Mouse (Mus musculus): ENCODE results near the gene Rfx7.
"Not testable (repeated sequence)": the region's sequence is repeated elsewhere in the genome, so short reads cannot be mapped to it uniquely, and the experiment has no call there.

The Rfx7 gene

DNA sequence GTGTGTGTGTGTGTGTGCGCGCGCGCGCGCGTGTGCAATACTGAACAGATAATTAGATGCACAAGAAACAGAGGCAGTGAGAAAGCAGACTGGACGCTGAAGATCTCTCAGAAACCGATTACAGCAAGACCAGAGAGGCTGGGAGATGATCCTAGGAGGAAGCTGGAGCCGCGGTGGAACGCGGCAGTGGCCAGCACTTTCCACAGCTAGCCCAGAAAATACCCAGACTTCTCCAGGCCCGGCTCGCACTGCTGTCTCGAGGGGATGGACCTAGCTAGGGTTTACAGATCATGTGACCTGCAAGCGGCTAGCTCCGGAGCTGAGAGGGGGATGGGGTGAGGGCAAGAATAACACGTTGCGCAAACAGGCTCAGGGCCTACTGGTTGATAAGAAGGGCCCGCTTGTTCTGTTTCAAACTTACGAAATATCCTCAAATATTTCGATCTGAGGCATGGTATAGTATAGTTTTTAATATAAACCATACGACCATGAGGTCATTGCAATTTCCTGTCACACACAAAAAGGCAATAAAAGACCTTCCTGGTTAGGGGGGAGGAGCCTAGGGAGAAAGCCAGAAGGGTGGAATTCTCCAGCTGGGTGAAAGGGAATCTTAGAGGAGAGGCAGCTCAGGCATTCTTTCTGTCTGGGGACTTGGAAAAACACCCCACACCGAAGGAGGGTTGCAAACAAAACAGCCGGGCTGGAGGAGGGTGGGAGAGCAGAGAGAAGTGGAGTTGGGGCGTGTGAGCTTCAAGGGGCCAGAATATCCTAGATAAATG lies 108.0 kb downstream of the Rfx7 start:
- DNase-seq (ENCODE audit: low spot score), result peak; percentile 91

DNA sequence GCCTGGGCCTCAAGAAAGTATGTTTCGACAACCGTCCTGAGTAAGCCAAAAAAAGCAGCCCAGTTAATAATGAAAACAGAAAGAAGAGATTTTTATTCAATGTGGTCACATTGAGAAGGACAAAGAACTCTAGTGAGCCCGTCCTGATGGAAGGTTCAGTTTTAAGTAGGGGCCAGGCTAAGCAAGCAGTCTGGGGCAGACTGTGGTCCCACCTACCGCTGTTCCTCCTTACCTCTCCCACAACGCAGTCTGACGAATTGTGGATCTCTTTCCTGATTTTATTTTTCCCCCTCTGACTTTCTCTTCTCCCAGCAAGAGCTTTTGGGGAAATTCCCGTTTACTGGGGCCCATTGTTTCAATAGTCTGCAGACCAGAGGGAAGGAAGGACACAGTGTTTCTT lies 108.6 kb downstream of the Rfx7 start:
- DNase-seq (ENCODE audit: low spot score), result no peak

DNA sequence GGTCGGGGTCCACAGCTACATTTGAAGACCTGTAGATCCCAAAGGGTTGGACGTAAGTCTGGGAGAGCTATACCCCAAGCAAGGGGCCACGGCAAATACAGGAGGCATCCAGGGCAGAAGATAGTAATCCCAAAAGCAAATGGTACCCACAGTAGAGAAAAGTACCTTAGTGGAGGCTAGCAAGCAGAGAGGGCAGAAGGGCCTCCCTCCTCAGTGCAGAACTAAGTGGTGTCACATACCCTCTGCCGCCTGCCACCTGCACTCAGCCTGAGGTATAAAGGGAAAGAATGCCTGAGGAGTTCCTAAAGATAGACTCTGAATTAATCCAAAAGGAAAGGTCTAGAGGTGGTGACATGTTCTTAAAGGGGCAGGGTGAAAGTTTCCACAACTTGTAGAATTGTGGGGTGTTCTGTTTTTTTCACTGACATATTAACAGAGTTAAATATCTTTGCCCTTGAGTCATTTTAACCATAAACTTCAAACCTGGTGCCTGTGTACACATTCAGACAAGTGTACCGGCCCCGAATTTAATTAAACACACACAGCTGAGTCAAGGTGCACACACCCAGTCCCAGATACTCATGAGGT lies 109.1 kb downstream of the Rfx7 start:
- DNase-seq (ENCODE audit: low spot score), result no peak

DNA sequence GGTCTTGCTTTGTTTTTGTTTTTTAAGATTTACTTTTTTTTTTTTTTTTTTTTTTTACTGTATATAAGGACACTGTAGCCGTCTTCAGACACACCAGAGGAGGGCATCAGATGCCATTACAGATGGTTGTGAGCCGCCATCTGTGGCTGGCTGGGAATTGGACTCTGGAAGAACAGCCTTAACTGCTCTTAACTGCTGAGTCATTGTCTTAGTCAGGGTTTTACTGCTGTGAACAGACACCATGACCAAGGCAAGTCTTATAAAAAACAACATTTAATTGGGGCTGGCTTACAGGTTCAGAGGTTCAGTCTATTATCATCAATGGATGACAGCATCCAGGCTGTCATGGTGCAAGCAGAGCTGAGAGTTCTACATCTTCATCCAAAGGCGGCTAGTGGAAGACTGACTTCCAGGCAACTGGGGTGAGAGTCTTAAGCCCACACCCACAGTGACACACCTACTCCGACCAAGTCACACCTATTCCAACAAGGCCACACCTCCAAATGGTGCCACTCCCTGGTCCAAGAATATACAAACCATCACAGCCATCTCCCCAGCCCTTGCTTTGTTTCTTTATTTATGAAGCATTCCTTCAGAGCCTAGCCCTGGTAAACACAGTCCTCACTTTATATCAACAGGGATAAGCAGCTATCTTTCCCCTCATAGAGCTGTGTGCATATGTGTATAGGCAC lies 110.9 kb downstream of the Rfx7 start:
- not testable (repeated sequence) for DNase-seq (ENCODE audit: low spot score)

DNA sequence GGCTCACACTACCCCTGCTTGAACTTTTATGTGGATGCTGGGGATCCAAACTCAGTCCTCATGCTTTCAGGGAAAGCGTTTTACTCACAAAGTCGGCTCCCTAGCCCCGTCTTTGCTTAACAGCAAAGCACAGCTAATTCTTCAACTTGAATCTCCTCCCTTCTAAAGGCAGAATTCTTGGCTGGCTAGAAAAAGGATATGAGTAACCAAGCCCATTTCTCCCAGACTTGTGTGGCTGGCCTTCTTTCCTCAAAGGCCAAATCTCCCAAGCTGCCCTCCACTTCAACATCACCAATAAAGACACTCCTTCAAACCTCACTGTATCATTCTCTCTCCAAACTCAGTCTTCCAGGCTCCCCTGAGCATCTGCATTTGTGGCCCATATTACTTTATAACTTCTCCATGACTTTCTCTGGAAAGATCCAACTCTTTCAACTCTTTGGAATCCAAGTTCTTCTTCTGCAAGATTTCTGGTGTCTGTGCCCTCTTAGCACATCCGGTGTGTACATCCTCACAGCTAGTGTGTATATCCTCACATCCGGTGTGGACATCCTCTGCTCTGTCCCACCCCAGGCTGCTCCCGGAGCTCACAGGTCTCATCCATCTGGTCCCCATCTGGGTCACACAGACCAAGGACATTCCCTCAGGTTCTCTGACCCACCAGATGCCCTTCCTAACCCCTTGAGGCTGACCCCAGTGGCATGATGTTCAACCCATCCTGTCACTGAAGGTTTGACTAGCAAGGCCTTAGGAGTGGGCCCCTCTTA lies 111.8 kb downstream of the Rfx7 start:
- DNase-seq (ENCODE audit: low spot score), result no peak

DNA sequence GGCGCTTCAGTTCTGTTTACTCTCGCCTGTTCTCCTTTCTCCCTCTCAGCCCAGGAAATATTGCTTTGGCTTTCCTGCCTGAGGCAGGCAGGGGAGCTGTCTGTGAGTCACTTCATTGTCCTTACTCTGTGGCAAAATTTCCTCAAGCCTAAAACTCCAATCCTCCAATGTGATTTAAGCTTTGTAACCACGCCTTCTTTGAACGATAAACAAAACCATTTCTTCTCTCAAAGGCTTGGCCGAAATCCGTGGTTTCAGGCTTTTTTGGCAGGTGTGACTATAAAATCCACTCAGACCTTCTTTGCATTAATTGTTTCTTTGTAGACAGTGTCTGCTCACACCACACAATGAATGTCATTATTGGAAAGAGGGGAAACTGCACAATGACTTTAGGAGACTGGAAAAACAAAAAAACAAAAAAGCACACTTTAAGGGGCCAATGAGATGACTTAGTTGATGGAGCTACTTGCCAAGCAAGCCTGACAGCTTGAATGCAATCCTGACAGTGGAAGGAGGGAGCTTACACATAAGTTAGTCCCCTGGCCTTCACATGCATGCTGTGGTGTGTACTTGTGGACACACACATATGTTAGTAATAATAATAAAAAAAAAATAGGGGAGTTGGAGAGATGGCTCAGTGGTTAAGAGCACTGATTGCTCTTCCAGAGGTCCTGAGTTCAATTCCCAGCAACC lies 112.5 kb downstream of the Rfx7 start:
- no peak for DNase-seq (ENCODE audit: low spot score)

DNA sequence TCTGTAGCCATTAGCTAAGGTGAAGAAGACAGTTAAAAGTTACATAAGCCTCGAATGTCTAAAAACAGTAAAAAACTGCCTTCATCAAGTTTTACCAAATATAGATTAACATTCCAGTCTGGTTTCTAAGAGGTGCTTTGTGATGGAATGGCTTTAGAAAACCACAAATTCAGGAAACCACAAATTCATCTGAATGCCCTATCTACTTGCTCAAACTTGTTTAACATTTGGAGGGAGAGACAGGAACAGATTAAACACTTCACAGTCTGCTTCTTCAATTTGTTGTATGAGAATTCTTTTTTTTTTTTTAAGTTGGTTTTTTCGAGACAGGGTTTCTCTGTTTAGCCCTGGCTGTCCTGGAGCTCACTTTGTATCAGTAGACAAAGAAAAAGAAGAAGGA lies 117.7 kb downstream of the Rfx7 start:
- DNase-seq (ENCODE audit: low spot score), result no peak

DNA sequence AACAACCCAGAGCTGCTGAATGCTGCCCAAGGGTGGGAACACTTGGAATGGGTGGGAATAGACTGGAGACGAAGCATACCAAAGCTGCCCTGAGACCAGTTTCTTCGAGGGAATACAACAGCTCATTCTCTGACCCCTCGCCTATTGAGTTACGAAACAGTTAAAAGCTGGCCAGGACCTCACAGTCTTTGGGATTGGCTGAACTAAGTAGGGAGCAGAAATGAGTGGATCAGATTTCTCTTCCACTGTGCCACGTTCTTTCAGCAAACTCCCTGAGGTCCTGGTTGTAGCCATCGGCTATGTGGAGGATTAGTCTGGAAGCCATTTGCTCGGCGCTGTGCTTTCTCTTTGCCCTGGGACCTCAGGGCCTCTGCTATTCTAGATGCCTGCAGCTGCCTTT lies 120.9 kb downstream of the Rfx7 start:
- no peak for DNase-seq (ENCODE audit: low spot score)

DNA sequence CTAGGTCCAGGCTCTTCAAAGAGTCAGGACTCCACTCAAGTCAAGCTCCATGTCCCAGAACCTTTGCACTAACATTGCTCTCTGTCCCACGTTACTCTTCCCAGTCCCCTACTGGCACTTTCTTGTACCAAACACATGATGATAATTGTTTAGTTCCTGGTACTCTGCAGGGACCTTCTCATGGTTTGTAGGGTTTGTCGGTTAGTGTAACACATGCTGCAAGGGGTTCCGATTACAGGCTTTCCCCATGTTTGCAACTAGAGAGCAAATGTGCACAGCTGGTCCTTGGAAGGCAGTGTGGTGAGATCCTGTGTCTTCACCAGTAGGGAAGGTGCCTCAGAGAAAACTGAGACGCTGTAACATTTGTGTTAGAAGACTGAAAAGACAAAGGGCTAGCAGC lies 121.5 kb downstream of the Rfx7 start:
- DNase-seq (ENCODE audit: low spot score), result no peak

DNA sequence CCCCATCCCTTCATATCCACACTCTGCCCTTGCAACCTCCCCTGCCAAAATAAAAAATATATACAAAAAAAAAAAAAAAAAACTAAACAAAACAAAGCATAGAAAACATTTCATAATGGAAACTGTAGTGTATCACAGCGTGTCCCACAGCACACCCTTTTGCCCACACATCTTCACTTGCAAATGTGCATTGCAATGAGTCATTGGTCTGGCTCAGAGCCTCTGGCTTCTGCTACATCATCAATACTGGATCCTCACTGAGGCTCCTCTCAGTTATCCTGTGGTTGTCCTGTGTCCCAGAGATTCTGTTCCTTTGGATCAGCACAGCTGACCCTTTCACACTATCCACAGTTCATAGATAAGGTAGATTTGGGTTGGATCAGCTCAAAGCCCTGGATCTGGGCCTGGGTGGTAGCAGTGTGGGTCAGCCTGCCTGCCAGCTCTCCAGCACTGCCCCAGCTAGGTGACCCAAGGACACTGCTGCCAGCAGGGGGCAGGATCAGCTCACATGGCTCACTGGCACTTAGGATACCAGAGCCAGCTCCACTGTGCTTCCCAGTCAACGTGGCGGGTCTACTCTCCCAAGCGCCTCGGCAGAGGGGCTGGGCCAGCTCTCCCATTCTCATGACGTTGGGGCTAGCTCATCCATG lies 122.7 kb downstream of the Rfx7 start:
- DNase-seq (ENCODE audit: low spot score), result no peak

DNA sequence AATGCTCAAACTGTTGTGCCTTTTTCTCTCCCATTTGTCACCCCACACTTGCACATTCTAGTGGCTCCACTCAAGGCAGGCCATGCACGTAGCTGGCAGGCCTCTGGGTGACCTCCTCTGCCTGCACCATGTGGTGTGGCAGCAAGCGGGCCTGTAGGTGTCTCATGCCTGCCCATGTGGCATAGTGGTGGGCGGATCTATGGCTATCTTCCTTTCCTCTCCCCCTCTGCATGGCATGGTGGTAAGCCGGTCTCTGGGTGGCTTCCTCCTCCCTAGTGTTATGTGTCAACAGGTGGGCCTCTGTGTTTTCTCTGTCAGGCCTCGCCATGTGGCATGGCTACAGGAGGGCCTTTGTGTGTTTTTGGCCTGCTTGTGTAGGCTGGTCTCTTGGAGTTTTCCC lies 123.6 kb downstream of the Rfx7 start:
- no peak for DNase-seq (ENCODE audit: low spot score)

DNA sequence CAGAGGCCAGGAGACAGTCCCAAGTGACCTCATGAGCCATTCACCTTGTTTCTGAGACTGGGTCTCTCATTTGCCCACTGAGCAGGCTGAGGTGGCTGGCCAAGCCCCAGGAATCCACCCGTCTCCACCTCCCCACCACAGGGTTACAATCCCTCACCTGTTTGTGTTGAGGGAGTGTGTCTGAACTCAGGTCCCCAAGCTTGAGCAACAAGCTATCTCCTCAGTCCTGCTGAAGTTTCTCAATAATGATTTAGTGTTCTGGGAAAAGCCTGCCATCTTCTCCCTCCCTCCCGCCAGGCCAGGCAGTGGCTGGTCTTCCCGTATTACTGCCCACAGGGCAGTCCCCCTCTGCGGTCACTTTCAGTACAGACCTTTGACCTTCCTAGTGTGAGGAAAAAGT lies 124.5 kb downstream of the Rfx7 start:
- DNase-seq (ENCODE audit: low spot score), result no peak

DNA sequence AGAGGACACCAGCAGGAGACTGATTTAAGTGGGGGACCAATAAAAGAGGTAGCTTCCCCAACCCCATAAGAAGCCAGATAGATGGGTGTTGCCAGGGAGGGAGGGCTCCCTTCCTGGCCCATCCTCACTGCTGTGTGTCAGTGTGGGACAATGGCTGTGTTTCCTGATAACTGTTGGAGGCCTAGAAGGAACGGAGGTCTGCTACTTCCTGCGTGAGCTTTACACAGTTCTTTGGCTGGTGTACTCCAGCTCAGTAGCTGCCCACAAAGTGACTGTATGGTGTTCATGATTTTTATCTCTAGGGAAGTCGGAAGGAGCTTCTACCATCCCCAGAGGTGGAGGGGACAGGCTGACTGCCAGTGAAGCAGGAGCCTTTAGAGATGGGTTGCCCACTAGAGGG lies 124.9 kb downstream of the Rfx7 start:
- DNase-seq (ENCODE audit: low spot score), result no peak

DNA sequence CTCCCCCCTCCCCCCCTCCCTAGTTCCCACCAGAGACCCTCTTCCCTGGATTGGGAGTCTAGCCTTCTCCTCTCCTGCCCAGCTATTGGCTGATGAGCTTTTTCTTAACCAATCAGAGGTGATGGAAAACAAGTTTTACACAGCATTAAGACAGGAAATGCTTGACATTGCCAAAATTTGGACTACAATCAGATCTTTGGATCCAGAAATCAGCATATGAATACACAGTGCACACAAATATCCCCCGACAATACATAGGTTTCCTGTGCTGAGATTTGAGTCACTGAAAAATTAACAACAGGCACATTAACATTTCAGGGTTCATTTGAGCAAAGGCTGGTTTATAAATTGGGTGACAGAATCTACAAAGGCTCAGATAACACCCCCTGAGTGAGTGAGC lies 125.7 kb downstream of the Rfx7 start:
- no peak for DNase-seq (ENCODE audit: low spot score)

DNA sequence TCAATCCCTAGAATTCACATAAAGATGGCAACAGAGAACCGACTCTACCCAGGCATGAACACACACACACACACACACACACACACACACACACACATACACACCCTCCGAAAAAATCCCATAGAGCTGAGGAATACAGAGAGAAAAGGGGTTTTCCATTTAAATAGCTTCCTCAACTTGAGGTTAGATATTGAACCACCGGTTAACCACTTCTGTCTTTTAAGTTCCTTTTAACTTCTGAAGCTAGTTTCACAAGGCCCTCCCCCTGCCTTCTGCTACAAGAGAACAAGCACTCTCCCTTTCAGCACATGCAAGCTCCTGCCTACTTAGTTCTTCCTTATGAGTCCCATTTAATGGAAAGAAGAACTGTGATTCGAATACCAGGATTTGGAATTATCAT lies 128.1 kb downstream of the Rfx7 start:
- no peak for DNase-seq (ENCODE audit: low spot score)

DNA sequence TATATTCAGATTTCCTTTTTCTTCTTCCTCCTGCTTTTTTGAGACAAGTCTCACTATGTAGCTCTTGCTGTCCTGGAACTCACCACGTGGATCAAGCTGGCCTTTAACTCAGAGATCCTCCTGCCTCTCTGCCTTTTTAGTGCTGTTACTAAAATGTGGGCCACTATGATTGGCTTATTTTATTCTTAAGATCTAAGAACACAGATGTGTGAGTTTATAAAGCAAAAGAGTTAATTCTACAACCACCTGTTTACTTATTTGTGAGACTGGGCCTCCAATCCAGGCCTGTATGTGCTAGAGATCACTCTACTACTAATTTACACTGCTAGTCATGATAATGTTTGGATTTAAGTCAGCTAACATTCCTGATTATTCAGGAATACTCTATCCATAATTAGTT lies 128.9 kb downstream of the Rfx7 start:
- DNase-seq (ENCODE audit: low spot score), result no peak

DNA sequence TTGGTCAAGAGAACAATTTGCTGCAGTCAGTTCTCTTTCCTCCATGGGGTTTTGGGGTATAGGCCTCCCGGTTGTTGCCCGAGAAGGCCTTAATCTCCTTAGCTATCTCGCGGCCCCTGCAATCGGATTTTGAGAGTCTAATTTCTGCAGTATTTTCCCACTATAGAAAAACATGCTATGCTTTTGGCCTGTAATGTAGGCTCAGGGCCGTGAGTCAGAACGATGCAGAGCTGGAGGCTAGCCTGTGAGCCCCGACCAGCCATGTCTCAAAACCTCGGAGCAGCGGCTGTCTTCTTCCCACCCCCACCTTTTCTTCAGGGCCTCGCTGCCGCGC lies 129.5 kb downstream of the Rfx7 start:
- DNase-seq (ENCODE audit: low spot score), result no peak

DNA sequence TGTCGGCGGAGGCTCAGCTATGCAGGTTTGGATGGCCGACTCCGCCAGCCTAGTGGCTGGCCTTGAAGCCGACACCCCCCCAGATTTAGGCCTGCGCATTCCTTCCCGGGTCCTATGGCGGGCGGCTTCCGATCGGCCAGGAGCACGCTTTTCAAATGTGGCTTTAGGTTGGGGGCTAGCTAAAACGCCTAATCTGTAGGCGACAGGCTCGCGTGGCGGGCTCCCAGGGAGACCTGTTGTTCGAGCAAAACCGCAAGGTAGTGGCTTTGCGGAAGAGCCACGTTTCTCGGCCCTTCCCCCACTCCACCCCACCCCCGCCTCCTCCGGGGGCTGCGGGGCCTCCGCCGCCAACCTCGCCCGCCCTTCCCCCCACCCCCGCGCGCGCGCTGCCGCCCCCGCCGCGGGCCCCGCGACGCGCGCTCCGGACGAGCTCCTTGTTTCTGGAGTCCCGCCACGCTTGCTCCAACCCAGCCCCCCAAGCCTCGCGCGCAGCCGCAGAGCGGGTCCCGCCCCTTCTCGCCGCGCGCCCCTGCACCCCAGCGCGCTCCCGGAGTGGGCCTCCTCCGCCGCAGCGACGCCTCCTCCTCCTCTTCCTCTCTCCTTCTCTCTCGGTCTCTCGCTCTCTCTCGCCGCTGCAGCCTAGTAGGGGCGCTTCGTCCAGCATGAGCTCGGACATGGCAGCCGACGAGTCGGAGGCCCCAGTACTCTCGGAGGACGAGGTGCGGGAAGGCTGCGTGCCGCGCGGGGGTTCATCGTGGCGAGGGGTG lies 130.0 kb downstream of the Rfx7 start, which contains the start of gene Nedd4:
Gene Nedd4 (plus strand): TSS at position 452 of the 767 bp plus-strand sequence.
- peak; percentile 91 for DNase-seq (ENCODE audit: low spot score)

DNA sequence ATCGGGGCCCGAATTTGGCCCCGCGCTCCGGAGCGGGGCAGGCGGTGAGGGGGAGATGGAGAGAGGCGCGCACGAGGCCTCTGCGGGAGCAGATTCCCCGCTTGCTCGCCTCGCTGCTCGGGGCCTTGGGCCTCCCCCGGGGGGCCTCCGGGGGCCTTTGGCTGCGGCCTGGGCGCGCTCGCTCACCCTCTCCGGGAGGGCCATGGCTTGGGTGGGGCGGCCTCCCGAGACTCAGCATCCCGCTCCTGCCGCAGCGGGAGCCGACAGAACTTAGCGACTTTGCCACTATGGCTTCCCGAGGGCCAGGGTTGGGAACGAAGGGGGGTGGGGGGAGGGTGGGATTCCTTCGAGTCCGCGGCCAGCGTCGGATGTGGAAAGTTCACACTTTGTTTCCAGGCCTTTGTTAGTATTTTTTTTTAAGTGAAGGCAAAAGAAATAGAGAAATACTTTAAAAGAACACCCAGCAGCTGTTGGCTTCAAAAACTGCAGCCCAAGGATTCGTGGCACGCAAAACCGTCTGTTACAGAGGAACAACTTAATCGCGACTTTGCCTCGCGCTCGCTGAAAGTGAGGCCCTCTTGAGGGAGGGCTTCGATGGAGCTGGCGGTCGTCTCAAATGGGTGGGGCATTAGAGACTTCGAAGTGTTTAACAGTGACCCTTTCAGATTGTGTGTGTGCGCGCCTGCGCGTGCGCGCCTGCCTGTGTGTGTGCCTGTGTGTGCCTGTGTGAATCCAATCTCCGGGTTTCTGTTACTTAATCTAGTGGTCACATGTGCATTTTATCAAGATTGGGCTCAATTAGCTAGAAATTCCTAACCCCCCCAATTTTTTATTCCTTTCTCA lies 130.9 kb downstream of the Rfx7 start:
- DNase-seq (ENCODE audit: low spot score), result peak; percentile 74

DNA sequence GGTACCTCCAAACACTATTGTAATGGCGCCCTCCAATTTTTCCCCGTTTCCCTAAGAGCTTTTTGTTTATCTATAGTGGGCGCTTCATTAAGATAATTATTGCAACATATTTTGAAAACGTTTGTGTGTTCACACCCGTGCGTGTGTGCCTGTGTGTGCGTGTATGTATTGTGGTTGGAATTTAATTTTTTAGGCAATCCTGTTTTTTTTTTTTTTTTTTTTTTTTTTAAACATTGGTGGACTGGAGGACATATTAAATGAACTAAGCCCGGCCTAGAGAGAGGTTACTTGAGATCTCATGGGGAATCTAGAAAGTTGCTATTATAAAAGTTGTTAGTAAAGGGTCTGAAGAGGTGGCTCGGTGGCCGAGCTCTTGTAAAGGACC lies 131.5 kb downstream of the Rfx7 start:
- no peak for DNase-seq (ENCODE audit: low spot score)
